Mouse (Mus musculus) testis, adult 2 months (tissue): ENCODE data around the gene Nav2.

ENCODE experiments used
- CTCF ChIP-seq: fragments of 200-500 bp; IDR thresholded peaks from 2 replicates; pipeline ENCODE4 v1.5.1; 2012; ENCODE audit warnings: low read depth, mild to moderate bottlenecking, inconsistent platforms, low read length, moderate library complexity; ENCODE audit not compliant: control insufficient read depth, insufficient read depth, insufficient replicate concordance
- POLR2A ChIP-seq: fragments of 200-500 bp; IDR thresholded peaks from 2 replicates; pipeline ENCODE4 v1.6.1; 2012; ENCODE audit warnings: low read depth, mild to moderate bottlenecking, inconsistent platforms, low read length, moderate library complexity; ENCODE audit not compliant: control insufficient read depth

DNA sequence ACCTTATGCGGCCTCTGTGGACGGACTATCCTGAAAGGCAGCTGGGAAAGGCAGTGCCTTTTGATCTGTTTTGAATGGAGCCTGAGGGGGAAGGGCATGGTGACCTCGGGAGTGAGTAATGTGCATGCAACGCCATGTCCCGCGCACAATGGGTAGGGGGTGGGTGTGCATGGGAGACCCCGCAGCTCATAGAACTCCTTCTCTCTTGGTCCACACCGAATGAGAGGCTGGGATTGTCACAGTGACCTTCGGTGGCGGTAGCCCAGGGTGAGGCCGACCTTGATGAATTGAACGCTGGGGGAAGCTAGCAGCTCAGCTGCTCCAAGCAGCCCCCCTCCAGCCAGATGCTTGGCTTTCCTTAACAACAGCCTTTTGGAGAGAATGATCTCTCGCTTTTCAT lies 86.7 kb downstream of the Nav2 start:
- TF ChIP-seq CTCF = no peak
- no peak for TF ChIP-seq POLR2A
